Mouse (Mus musculus): Measurements from ENCODE around the gene Cd300lb.
A peak's percentile ranks its signal among the peaks of the same experiment; 100 is the strongest.
"Not testable (repeated sequence)": the region's sequence is repeated elsewhere in the genome, so short reads cannot be mapped to it uniquely, and the experiment has no call there.

Cd300lb gene

GRCm38 (mm10) chr11:114934144-114934543, at the start of gene Cd300lb:
TSS of gene Cd300lb (minus strand) at chr11:114934386.
- no peak for DNase-seq

GRCm38 (mm10) chr11:114981866-114982265, 47.7 kb upstream of the Cd300lb start:
- peak; percentile 21 for DNase-seq

- no peak for DNase-seq
These were observed 38.5 kb upstream of the Cd300lb start for GRCm38 (mm10) chr11:114972726-114973125.

GRCm38 (mm10) chr11:114968752-114969207, 34.6 kb upstream of the Cd300lb start, which contains the start of gene Cd300c:
TSS of gene Cd300c (minus strand) at chr11:114969157.
- DNase-seq = no peak

- peak; percentile 2 for DNase-seq
These were observed 31.1 kb upstream of the Cd300lb start for GRCm38 (mm10) chr11:114965182-114965828.

- DNase-seq = no peak
These were observed 26.2 kb upstream of the Cd300lb start for GRCm38 (mm10) chr11:114960369-114960768.

- DNase-seq = no peak
These were observed 595 bp downstream of the Cd300lb start for GRCm38 (mm10) chr11:114933591-114933990.

- no peak for DNase-seq
These were observed 3.1 kb downstream of the Cd300lb start for GRCm38 (mm10) chr11:114931041-114931440.

- DNase-seq = no peak
These were observed 4.6 kb downstream of the Cd300lb start for GRCm38 (mm10) chr11:114929581-114929980.

- DNase-seq = no peak
These were observed 10.2 kb downstream of the Cd300lb start for GRCm38 (mm10) chr11:114923961-114924360.

GRCm38 (mm10) chr11:114922439-114922838, 11.7 kb downstream of the Cd300lb start:
- DNase-seq = peak; percentile 65

GRCm38 (mm10) chr11:114917120-114917519, 17.1 kb downstream of the Cd300lb start:
- DNase-seq = no peak

GRCm38 (mm10) chr11:114914978-114915377, 19.2 kb downstream of the Cd300lb start:
- DNase-seq = no peak

GRCm38 (mm10) chr11:114912847-114913246, 21.3 kb downstream of the Cd300lb start:
- peak; percentile 64 for DNase-seq

GRCm38 (mm10) chr11:114909538-114909937, 24.6 kb downstream of the Cd300lb start:
- not testable (repeated sequence) for DNase-seq

GRCm38 (mm10) chr11:114908086-114908485, 26.1 kb downstream of the Cd300lb start:
- no peak for DNase-seq

- DNase-seq = no peak
These were observed 26.6 kb downstream of the Cd300lb start for GRCm38 (mm10) chr11:114907567-114907966.

- DNase-seq = no peak
These were observed 31.0 kb downstream of the Cd300lb start for GRCm38 (mm10) chr11:114903224-114903623.

GRCm38 (mm10) chr11:114898026-114898425, 36.2 kb downstream of the Cd300lb start:
- no peak for DNase-seq

GRCm38 (mm10) chr11:114896085-114896484, 38.1 kb downstream of the Cd300lb start:
- DNase-seq = no peak

GRCm38 (mm10) chr11:114890542-114890941, 43.6 kb downstream of the Cd300lb start:
- no peak for DNase-seq

GRCm38 (mm10) chr11:114889991-114890518, 44.1 kb downstream of the Cd300lb start, which contains the start of gene Cd300a:
TSS of gene Cd300a (plus strand) at chr11:114890041.
- no peak for DNase-seq

- no peak for DNase-seq
These were observed 49.6 kb downstream of the Cd300lb start for GRCm38 (mm10) chr11:114884380-114885100.

All from right cerebral cortex, adult 18-20 months (tissue).